Mouse (Mus musculus) G1E (cell line): Measurements from ENCODE around the gene Fsip1. TPM values are rescaled to one million over a fixed set of nuclear protein-coding genes. Genes with fewer than 3 reads are reported as not detected.

Source experiments
- ATAC-seq: 2 replicates; pipeline ENCODE4 v1.8.0; 2016; ENCODE audit warnings: mild to moderate bottlenecking; ENCODE audit not compliant: insufficient number of reproducible peaks, poor library complexity, low FRiP score, severe bottlenecking; ENCODE audit errors: extremely low read depth
- DNase-seq: peaks from one replicate; pipeline ENCODE4 v3.0.0; 2012; ENCODE audit warnings: low spot score
- H3K27me3 ChIP-seq: 2 replicates; pipeline ENCODE4 v1.6.1; 2012; ENCODE audit warnings: mild to moderate bottlenecking, low read length, inconsistent platforms; ENCODE audit not compliant: insufficient read depth
- H3K36me3 ChIP-seq: replicated peaks from 2 replicates; pipeline ENCODE3; 2012; ENCODE audit warnings: mild to moderate bottlenecking, inconsistent platforms
- H3K4me1 ChIP-seq: 2 replicates; pipeline ENCODE4 v1.6.1; 2012; ENCODE audit warnings: low read depth, low read length, inconsistent platforms, mixed read lengths; ENCODE audit not compliant: insufficient read depth
- H3K4me3 ChIP-seq: 2 replicates; pipeline ENCODE4 v1.5.1; 2012; ENCODE audit warnings: low read depth, mild to moderate bottlenecking, inconsistent platforms, low read length, moderate library complexity, mixed read lengths
- H3K9me3 ChIP-seq: replicated peaks from 2 replicates; pipeline ENCODE4 v1.6.1; 2012; ENCODE audit warnings: inconsistent platforms
- CTCF ChIP-seq: IDR thresholded peaks from 2 replicates; pipeline ENCODE4 v1.5.1; 2012; ENCODE audit warnings: low read depth, low read length, inconsistent platforms, mixed read lengths
- GATA1 ChIP-seq: IDR thresholded peaks from 2 replicates; pipeline ENCODE4 v1.6.1; 2012; ENCODE audit warnings: borderline replicate concordance, low read length, inconsistent platforms, mixed read lengths
- GATA2 ChIP-seq: IDR thresholded peaks from 2 replicates; pipeline ENCODE4 v1.6.1; 2012; ENCODE audit warnings: low read depth, low read length, inconsistent platforms, borderline replicate concordance
- POLR2AphosphoS5 ChIP-seq: IDR thresholded peaks from 2 replicates; pipeline ENCODE4 v1.6.1; 2012; ENCODE audit warnings: low read depth, low read length, inconsistent platforms; ENCODE audit not compliant: insufficient replicate concordance
- TAL1 ChIP-seq: conservative IDR thresholded peaks from 2 replicates; pipeline ENCODE4 v1.6.1; 2012; ENCODE audit warnings: low read depth, low read length, inconsistent platforms, mixed read lengths
- polyA plus RNA-seq: library from polyadenylated mRNA; stranded (reverse); fragments of >175 nt; gene quantifications from 2 replicates; pipeline ENCODE4 v1.2.3, GENCODE M21; 2012
- total RNA-seq, 2 experiments: library from RNA; stranded (forward) in 1 of 2; stranded (reverse) in 1 of 2; fragments of 200-1000 nt in 1 of 2; fragments of >200 nt in 1 of 2; fragmentation: Nextera tagmentation in 1 of 2; gene quantifications; 2 replicates each; pipeline ENCODE4 v1.2.3; 2014 to 2017

Fsip1 gene
- total and polyA plus RNA-seq, 3 experiments: 0.27 TPM; not detected in 2

GRCm38 (mm10) chr2:118282467-118282866 lies 25.7 kb upstream of the Fsip1 start:
- DNase-seq (no peak), ATAC-seq (no peak)
- H3K4me3 ChIP-seq: no peak overlapping the region
- no peaks in the 10 kb centered on the region for H3K9me3 ChIP-seq
- TF ChIP-seq POLR2AphosphoS5 (no peak), TAL1 (no peak), GATA1 (no peak), GATA2 (no peak), CTCF (no peak)
- no peaks in the 10 kb centered on the region for H3K36me3 ChIP-seq
- H3K4me1 ChIP-seq: no peaks in the 10 kb centered on the region
- no peaks in the 10 kb centered on the region for H3K27me3 ChIP-seq

- H3K9me3 ChIP-seq: no peaks in the 10 kb centered on the region
- no peaks in the 10 kb centered on the region for H3K36me3 ChIP-seq
- DNase-seq: no peak
- no peaks in the 10 kb centered on the region for H3K4me1 ChIP-seq
- no peak for ATAC-seq
- TF ChIP-seq GATA1: no peak
- no peak for TF ChIP-seq TAL1
- no peak for TF ChIP-seq CTCF
- no peak for TF ChIP-seq POLR2AphosphoS5
- TF ChIP-seq GATA2: no peak
- no peaks in the 10 kb centered on the region for H3K27me3 ChIP-seq
- H3K4me3 ChIP-seq: no peak overlapping the region
Observed at GRCm38 (mm10) chr2:118278249-118278648, 21.5 kb upstream of the Fsip1 start.

- Histone ChIP-seq H3K9me3 (no peaks in the 10 kb centered on the region), H3K36me3 (no peaks in the 10 kb centered on the region), H3K27me3 (peaks cover under 1% of the 10 kb centered on the region; the same call in 1 of the 2 replicates), H3K4me3 (no peak overlapping the region), H3K4me1 (no peaks in the 10 kb centered on the region)
- ATAC-seq: no peak
- no peak for TF ChIP-seq GATA2
- TF ChIP-seq POLR2AphosphoS5: no peak
- no peak for TF ChIP-seq GATA1
- DNase-seq: no peak
Observed at GRCm38 (mm10) chr2:118271606-118272005, 14.8 kb upstream of the Fsip1 start.

GRCm38 (mm10) chr2:118270213-118270612 lies 13.4 kb upstream of the Fsip1 start:
- H3K9me3 ChIP-seq: no peaks in the 10 kb centered on the region
- TF ChIP-seq POLR2AphosphoS5 (no peak), GATA1 (no peak), GATA2 (no peak), TAL1 (no peak), CTCF (no peak)
- no peak overlapping the region for H3K4me3 ChIP-seq
- peaks cover 4% of the 10 kb centered on the region; the same call in 1 of the 2 replicates for H3K27me3 ChIP-seq
- H3K4me1 ChIP-seq: no peaks in the 10 kb centered on the region
- no peak for DNase-seq
- H3K36me3 ChIP-seq: no peaks in the 10 kb centered on the region
- no peak for ATAC-seq

- no peaks in the 10 kb centered on the region for H3K9me3 ChIP-seq
- ATAC-seq (no peak), DNase-seq (no peak)
- no peak overlapping the region for H3K4me3 ChIP-seq
- peaks cover 4% of the 10 kb centered on the region; the same call in 1 of the 2 replicates for H3K27me3 ChIP-seq
- H3K36me3 ChIP-seq: no peaks in the 10 kb centered on the region
- TF ChIP-seq CTCF: no peak
- no peak for TF ChIP-seq POLR2AphosphoS5
- TF ChIP-seq TAL1: no peak
- no peak for TF ChIP-seq GATA1
- no peak for TF ChIP-seq GATA2
- H3K4me1 ChIP-seq: no peaks in the 10 kb centered on the region
Observed at GRCm38 (mm10) chr2:118263914-118264201, 7.1 kb upstream of the Fsip1 start.

- H3K27me3 ChIP-seq: peaks cover 4% of the 10 kb centered on the region; the same call in 1 of the 2 replicates
- H3K4me3 ChIP-seq: no peak overlapping the region
- TF ChIP-seq GATA1 (no peak), CTCF (no peak), POLR2AphosphoS5 (no peak), TAL1 (no peak), GATA2 (no peak)
- no peaks in the 10 kb centered on the region for H3K4me1 ChIP-seq
- DNase-seq (peak; percentile 10), ATAC-seq (no peak)
- H3K36me3 ChIP-seq: no peaks in the 10 kb centered on the region
- no peaks in the 10 kb centered on the region for H3K9me3 ChIP-seq
Observed at GRCm38 (mm10) chr2:118263151-118263913, 6.6 kb upstream of the Fsip1 start.

- Histone ChIP-seq H3K9me3 (no peaks in the 10 kb centered on the region), H3K27me3 (peaks cover 4% of the 10 kb centered on the region; the same call in 1 of the 2 replicates), H3K36me3 (no peaks in the 10 kb centered on the region), H3K4me1 (no peaks in the 10 kb centered on the region), H3K4me3 (no peak overlapping the region)
- DNase-seq (no peak), ATAC-seq (no peak)
- TF ChIP-seq TAL1 (no peak), POLR2AphosphoS5 (no peak), CTCF (no peak), GATA2 (no peak), GATA1 (no peak)
Observed at GRCm38 (mm10) chr2:118262673-118263072, 5.9 kb upstream of the Fsip1 start.
